Mouse (Mus musculus): ENCODE results near the gene Stxbp6. TPM values are rescaled to one million over a fixed set of nuclear protein-coding genes. Genes with fewer than 3 reads are reported as not detected.
"Not testable (repeated sequence)": the region's sequence is repeated elsewhere in the genome, so short reads cannot be mapped to it uniquely, and the experiment has no call there.

The Stxbp6 gene
- total RNA-seq (2021) = 10 to 100 TPM in 1 of 2 experiments, 1 to 10 TPM in 1; 6.0 to 10.2 TPM
- long read RNA-seq, experiment 1, full-length matches to known transcripts = 1 of 1 reads
- long read RNA-seq, experiment 1, partial matches to known transcripts = 0 of 1 reads
- long read RNA-seq, experiment 1, other reads (novel, unspliced or antisense) = 0 of 1 reads
- long read RNA-seq, experiment 2, full-length matches to known transcripts = 2 of 3 reads
- long read RNA-seq, experiment 2, partial matches to known transcripts = 0 of 3 reads
- long read RNA-seq, experiment 2, other reads (novel, unspliced or antisense) = 1 of 3 reads

DNA sequence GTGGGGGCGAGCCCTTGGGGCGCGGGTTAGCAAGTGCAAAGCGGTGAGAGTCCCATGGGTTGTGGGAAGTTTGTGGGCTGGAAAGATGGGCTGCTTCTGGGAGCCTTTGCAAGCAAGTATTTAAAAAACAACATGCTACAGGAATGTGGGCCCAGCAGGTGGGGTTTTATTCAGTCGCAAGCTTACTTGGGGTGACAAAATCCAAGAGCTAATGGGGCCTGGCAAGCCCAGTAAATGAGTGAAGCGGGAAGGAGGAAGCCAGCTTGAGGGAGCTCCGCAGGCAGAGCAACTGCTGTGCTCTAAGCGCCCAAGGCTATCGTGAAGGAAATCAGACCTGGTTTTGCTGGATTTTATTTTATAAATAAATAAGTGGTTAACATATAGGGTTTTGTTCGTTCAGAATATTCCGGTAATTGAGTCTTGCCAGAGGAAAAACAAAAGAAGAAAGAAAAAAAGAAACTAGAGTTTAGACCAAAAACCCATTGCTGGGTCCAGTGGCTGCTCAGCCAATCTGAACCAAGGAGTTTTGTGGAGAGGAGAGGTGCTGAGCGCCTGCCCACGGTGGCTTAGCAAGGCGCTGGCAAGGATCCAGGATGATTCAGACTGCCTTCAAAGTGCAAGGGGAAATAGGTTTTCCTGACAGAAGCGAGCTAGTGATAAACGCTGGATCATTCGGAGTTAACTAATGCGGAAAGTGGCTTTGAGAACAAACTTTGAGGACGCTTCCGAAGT, at the start of gene Stxbp6:
Gene Stxbp6 (minus strand): TSS at position 99 of the 732 bp plus-strand sequence.
- peak; percentile 87 to 89 for DNase-seq

DNA sequence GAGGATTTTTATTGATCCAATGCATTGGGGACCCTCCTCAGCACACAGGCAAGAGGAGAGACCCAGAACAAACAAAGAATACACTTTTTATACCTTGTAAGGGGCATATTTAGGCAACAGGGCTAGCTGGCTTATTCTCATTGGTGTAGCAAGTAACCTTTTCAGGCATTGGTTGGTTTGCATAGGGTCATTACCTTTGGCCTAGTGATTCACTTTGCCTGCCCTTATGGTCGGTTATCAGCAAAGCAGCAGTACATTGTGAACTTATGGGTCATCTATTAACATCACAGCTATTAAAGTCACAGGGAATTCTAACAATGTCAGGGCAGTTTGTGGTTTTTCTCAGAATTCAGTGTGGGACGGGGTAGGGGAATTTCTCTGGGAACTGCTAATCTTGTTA, 28.4 kb upstream of the Stxbp6 start:
- DNase-seq = not testable (repeated sequence)

DNA sequence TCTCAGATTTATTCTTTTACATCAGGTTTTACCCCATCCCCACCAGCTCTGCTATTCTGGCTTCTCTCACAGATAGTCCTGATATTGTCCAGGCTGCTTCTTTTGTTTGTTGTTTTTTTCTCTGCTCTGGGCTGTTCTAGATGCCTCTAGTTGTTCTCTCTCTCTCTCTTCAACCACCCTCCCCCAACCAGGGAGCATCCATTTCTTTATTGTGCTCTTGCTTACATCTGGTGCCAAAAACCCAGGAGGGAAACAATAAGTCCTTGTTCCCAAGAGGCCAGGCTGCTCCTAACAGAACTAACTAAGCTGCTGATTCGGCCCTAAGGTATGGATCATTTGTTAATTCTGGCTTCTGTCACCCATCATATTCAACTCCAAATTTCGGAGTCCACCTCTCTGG, 19.2 kb upstream of the Stxbp6 start:
- DNase-seq = no peak

DNA sequence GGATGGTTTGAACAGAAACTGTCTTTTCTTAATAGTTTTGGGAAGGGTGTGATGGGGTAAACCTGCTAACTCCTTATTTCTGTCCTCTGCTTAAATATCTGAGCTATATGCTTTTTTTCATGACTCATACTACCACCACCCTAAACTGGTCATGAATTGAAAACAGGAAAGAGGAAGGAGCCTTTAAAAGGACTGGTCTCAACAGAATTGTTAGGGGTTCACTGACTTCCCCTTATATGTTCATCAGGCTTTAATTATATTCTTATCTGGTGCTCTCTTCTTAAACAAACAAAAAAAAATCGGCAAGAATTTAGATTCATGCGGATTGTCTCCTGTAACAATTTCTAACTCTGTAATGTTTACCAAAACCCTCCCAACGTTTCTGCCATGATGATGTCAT, 17.9 kb upstream of the Stxbp6 start:
- no peak for DNase-seq

DNA sequence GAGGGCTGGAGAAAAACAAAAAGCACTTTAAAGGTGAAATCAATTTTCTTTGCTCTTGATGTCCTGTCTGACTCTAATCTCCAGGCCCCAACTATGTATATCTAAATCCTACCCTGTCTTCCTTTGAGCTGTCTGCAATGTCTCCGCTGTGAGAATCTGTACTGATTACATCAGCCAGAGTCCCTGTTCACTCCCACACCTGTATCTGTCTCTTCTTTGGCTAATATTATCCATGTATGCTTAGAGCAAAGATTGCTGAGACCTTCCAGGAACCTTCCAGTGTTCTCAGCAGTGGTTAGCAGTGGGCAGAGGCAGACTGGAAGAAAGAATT, 8.6 kb upstream of the Stxbp6 start:
- DNase-seq = no peak

DNA sequence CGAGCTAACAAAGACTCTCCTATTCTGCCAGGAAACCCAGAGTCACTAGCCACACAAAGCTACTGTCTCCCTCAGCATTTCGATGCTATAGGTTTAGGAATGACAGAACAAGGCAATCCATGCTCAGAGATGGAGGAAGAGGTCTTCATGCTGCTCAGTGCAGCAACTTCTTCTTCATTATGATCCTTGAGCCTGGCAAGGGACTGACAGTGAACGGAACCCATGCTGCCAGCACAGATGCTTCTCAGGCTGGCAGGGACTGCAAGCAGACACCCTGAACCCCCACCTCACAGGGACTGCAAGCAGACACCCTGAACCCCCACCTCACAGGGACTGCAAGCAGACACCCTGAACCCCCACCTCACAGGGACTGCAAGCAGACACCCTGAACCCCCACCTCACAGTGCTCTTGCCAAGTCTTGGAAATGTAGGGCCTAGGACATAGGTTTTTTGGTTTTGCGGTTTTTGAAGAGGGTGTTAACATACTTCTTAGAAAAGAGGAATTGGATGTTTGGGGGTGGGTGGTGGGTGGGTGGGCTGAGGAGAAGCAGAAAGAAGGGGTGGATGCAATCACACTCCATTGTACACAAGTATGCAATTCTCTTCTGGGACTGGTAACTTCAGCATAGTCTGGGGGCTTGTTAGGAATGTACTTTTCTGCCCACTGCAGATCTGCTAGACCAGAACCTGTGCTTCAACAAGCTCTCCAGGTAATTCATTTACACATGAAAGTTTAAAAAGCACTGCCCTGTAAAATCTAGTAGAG, 8.1 kb upstream of the Stxbp6 start:
- DNase-seq = no peak

DNA sequence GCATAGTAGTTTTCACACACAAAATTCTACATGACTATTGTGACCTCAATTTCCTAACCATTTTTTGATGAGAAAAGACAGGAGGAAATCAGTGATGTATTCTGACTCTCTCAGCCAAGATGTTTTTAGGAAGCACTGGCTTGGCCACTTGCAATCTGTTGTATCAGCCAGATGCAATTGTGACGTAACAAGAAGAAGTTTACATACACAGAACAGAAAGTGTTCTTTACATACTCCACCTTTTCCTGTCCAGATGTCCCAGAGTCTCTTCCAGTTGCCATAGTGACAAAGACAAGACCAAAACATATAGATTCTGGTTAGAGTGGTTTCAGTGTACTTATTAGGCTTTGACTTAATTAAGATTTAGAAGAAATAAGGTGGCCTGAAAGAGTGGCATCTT, 7.1 kb upstream of the Stxbp6 start:
- DNase-seq = no peak

DNA sequence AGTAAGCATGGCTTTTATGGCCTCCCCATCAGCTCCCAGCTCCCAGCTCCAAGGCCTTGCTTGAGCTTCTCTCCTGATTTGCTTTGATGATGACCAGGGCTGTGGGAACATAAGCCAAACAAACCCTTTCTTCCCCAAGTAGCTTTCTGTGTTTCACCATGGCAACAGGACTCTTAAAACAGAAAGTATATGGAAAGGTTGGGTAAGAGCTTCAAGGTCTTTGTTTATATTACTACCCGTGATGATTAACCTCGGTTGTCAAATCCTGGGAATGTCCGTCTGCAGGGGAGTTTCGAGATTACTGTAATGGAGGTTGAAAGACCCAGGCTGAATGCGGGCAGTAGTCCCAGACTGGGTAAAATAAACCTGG, 6.2 kb upstream of the Stxbp6 start:
- no peak for DNase-seq

DNA sequence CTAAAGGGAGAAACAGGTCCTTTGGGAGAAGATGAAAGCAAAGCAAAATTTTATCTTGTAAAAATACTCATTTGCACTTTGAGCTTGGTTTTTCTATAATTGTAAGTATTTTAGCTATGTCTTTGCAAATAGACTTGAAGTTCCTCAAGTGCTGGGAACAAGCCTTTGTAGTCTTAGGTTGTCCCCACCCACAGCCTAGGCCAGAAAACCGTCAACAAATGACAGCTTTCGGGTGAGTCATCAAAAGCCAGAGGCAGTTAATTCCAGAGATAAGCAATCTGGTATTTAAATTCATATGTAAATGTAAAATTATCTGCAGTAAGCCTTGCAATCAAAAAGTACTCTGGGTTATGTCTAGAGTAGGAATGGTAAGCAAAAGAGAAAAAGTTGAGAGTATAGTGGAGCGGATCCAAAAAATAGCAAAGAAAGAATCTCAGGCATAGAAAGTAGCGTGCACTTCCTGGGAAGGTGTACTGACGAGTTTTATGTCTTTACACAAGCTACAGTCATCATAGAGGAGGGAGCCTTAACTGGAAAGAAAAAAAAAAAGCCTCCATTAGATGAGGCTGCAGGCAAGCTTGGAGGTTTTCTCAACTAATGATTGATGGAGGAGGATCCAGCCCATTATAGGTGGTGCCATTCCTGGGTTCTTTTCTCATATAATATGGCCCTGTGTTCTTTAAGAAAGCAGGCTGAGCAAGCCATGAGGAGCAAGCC, 5.7 kb upstream of the Stxbp6 start:
- no peak for DNase-seq

DNA sequence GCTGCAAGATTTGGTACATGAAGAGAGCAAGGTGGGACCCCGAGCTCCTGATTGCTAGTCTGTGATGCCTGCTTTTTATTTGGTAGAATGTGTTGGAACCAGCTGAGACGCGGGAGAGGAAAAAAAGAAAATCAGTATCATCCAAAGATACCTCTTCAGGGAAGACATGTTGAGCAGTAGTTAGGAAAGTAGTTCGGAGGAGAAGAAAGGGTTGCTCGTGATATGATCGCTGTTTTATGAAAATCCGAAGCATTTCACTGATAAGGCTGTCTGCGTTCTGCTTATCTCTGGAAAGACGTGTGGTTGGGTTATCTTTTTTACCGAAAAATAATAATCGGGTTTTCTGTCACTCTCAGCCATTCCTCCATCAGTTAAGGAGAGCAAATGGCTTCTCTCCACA, 1.1 kb upstream of the Stxbp6 start:
- DNase-seq = no peak

DNA sequence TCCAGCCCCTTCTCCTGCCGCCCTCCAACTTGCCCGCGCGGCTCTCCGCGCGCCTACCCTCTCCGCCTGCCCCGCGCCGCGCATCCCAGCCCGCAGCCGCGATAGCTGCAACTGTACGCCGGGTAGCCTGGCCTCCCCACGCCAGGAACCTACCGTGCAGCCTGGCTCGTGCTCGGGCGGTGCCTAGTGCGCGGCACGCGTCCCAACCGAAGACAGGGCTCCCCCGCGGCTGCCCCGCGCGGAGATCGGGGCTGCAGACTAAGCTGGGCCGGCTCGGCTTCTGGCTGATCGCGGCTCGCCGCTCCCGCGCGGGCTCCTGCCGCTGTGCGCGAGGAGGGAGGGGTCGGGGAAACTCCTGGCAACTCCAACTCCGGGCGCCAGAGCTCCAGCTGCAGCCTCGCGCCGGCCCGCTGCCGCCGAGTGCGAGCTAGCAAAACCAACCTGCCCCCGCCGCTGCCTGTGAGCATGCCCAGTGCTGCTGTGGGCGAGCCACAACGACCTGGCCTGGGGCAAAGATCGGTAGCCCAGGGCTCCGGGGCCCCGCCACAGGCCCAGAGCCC, 387 bp downstream of the Stxbp6 start:
- DNase-seq = peak; percentile 88 to 90

DNA sequence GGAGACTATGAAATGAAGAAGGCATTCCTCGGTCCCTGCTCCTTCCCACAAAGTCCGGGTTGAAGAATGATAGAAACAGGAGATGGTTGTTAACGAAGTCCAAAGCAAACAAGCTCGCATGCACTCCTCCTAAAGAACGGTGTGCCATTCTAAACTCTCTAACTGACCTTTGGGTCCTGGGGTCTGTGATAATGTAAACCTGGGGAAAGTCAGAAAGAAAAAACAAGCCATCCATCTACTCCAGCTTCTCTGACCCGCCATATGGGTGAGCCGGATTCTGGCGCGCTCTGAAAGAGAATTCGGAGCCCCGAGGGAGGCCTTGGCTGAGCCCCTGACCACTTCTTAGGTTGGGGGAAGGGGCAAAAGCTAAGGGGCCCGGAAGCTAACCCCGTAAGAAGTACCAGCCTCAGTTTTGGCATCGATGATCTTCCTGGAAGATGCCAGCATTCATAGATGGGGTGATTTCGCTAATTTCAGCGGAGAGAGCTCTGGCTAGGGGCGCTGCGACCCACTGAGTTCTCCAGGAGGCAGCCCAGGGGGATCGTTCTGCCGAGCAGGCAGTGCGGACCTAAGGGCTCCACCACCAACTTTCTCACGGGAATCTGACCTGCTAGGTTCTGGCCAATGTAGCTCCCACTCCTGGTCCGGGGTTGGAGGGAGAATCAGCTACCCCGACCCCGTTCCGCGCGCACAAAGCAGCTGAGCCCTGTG, 1.0 kb downstream of the Stxbp6 start:
- DNase-seq = no peak

DNA sequence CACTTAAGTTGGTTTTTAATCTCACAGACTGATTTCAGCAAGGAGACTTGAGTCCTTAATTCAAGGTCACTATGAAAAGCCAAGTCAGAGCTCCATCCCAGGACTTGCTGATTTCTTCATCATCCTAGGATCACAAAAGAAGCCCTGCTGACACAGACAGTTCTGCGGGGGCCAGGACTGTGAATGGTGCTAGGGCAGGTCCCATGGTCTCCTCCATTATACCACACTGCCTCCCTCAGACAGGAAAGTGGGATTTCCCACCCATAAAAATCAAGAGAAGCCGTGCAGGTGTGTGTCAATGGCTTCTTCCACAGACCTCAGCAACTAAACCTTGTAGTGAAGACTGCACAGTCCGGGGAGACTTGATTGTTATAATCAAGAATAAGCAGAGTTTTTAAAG, 2.3 kb downstream of the Stxbp6 start:
- peak; percentile 37 to 52 for DNase-seq

DNA sequence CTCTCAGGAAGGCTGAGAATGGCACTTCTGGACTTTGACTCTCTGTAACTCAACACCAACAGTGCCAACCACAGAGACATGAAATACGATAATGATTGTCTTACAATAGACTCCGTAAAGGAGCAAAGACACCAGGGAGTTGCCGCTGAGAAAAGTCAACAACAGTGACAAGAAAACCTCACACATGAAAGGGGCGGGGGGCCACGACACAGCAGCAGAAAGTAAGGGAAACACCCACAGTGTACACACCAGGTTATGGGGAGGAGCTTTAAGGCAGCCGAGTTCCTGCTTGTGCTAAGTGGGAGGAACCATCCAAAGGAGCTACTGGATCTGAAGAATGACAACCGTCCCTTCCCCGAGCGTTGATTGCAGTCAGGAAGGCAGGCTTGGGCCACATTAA, 4.3 kb downstream of the Stxbp6 start:
- DNase-seq = no peak

DNA sequence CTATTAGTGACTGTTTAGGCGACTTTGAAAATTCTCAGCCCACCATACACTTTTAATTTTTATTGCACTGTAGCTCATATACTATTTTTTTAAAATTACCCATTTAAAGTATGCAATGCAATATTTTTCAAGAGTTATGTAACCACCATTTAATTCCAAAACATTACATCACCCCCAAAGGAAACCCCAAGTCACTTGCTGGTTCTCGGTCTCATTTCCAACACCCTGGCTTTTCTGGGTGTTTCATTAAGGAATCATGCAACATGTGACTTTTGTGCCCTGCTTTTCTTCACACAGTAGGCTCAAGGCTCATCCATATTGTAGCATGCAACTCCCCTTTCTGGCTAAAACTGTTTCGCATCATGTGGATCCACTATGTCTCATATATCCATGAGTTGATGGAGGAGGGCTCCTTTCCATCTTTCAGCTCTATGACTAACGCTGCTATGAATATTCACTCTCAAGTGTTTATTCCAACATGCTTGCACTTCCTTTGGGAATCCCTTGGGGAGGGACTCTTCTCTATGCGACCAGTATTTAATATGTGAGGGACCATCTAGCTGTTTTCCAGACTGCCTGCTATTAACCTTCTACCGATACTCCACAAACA, 6.3 kb downstream of the Stxbp6 start:
- DNase-seq = no peak

DNA sequence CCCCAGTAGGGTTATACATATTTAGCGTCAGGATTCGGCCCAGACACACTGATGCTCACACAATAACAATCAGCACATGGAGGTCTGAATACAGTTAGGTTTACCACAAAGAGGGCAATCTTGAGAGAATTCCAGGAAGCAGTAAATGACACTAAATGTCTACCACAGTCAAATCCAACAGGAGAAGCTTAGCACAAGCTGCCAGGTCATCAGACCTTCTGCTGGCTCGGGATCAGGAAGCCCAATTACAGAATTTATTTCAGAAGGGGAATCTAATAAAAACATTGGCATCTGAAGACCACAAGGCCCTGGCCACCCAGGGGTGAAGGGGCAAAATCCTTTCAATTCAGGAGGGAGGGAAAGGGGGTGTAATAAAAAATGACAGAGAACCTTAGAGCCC, 6.8 kb downstream of the Stxbp6 start:
- peak in 1 of 2 experiments; percentile 54 for DNase-seq

DNA sequence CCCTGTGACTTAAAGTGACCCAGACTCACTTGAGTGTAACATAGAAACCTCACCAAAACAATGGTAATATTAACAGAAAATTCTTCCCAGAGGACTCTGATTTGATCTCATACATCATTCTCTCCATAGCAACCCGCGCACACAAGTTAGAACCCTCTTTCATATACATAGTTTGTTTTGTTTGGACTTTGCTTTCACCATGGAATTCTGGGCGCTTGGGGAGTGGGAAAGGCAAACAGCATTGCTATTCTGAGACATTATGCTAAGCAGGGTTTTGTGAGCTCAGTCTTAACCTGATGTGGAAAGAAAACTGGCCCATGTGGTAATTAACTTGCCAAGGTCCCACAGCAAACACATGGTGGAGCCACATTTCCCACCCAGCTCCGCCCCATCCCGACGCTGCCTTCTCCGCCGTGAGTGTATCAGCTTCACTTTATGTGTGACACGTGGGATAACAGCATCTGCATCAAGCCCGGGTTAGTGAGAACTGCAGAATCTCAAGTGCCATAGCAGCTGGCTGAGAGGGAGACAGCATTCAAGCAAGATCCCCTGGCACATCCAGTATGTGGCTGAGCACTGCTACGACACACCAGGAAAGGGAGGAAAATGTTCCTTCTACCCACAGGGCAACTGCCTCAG, 7.3 kb downstream of the Stxbp6 start:
- no peak for DNase-seq

DNA sequence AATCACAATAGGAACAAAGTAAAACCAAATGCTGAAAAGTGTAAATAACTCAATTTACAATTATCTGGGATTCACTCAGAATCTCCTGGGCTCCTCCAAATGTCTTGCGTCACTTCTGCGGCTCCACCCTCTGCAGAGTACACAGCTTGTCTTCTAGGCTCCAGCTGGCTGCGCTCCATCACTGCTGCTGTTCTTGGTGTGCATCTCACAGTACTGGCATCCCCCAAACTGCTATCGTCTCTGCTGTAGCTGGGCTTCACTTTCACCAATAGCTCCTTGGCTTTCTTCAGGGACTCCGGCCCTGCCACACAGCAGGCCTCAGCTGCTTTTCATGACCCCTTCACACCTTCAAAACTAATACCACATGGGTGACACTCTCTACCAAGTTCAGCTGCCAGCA, 10.9 kb downstream of the Stxbp6 start:
- DNase-seq = peak; percentile 84 to 85

DNA sequence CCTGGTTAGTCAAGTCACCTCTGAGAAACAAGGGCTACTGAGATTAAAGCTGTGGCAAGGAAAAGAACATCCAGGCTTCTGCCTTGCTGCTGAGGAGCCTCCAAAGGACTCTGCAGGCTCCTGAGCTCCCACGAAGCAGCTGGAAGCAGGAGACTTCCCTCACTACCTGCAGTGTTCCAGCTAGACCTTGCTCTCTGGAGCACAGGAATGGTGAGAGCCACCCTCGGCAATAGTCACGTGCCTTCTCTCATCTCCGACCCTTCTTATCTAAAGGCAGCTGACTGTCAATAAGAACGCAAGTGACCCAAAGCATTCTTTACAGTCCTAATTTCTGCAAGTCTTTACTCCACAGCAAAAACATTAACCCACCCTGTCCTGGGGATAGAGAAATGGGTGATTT, 13.2 kb downstream of the Stxbp6 start:
- DNase-seq = no peak

DNA sequence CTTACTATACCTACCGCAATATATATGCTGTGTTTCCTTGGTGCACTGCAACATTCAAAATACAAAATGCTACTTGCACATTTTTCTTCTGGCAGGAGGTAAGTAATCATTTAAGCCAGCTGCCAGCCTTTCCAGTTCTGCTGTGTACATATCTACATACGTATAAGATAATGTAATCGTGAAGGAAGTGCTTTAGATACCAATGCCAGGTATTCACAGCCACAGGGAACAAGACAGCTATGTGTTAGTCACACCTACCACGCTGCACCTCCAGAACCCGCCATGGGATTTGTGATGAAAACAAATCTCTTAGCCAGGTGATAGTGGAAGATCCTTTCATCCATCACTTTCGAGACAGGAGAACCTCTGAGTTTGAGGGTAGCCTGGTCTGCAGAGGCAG, 13.7 kb downstream of the Stxbp6 start:
- DNase-seq = no peak

DNA sequence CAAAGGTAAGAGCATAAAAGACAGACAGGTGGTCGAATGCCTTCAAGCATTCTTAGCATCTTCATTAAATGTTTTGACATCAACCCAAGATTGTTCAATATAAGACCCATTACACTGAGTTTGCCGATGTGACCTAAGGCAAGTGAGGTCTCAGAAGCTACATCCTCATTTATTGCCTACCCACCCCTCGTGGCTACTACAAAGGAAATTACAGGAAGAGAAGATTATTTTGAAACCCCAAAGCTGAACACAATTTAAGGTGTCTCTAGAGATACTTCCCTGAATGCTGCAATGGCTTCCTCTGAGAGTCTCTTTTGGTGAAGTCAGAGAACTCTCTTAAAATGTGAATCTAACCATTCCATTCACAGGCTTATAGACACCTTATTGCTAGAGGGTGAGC, 16.5 kb downstream of the Stxbp6 start:
- no peak for DNase-seq
